Mouse (Mus musculus): ENCODE results near the gene Oaz1. TPM values are rescaled to one million over a fixed set of nuclear protein-coding genes. Genes with fewer than 3 reads are reported as not detected.

Gene Oaz1
- polyA plus RNA-seq, 1 experiment from 2014 or later: 2,053 TPM

DNA sequence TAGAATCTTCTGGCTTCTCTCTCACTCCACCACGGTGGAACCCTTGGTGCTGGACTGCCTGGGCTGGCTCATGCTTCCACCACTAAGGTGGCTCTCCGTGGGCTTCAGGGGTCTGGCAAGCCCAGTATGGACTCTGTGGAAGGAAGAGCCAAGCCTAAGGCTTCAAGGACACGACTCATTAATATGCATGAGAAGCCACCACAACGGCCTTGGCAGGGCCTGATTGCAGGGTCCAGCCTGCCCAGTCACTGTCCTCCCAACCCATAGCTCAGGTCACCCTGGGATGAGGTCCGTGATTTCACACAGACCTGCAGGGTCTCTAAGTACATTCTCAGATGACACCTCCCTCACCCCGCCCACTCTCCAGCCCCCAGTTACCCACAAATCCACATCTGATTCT is 13.4 kb downstream of the Oaz1 start:
- Histone ChIP-seq H3K4me2 (no peak overlapping the region), H3K9me3 (no peaks in the 10 kb centered on the region), H3K36me3 (no peaks in the 10 kb centered on the region), H3K4me3 (no peak overlapping the region), H3K27ac (replicated peaks) (no peak overlapping the region), H3K9ac (no peak overlapping the region), H3K27me3 (replicated peaks) (peaks cover 90% of the 10 kb centered on the region), H3K4me1 (peaks cover 44% of the 10 kb centered on the region)
- 58% methylated on average over 6 of the region's 6 CpGs for WGBS
- no peak for ATAC-seq (ENCODE audit: extremely low read depth, insufficient number of reproducible peaks, low FRiP score, low TSS enrichment)

DNA sequence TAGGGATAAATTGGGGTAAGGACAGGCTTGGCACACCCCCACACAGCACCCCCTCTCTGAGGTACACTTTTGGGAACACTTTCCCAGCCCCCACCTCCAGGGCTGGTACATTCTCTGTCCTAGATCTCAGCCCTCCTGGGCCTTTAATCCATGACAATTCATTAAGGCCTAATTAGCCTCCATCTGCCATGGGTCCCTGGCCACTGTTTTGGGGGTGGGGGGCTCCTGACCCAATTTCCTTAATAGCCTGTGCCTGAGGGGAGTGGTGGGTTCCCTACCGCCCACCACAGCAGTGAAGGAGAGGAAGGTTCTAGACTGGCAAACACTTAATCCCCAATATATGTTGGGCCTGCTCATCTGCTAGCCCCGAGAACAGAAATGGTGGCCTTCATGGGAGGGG is 15.2 kb downstream of the Oaz1 start:
- Histone ChIP-seq H3K4me3 (no peak overlapping the region), H3K4me1 (peaks cover 39% of the 10 kb centered on the region), H3K9ac (no peak overlapping the region), H3K27ac (replicated peaks) (no peak overlapping the region), H3K27me3 (replicated peaks) (peaks cover 90% of the 10 kb centered on the region), H3K36me3 (no peaks in the 10 kb centered on the region), H3K9me3 (no peaks in the 10 kb centered on the region), H3K4me2 (no peak overlapping the region)
- 63% methylated on average over 2 of the region's 2 CpGs for WGBS
- no peak for ATAC-seq (ENCODE audit: extremely low read depth, insufficient number of reproducible peaks, low FRiP score, low TSS enrichment)

DNA sequence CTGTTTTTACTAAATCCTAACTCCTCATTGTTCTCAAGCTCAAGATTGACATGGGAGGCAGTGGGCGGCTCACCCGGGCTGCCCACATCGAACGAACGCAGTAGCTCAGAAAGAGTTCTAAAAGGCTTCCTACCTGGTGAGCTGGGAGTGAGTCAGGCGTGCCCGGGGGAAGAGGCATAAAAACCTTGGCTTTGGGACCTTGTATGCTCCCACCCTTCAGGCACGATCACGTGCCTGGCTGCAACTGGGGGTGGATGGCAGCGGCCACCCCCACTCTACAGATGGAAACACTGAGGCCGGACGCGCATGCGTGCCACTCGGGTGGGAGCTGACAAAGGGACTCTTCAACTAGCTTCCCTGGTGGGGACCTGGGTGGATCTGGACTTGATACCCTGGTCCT is 15.9 kb downstream of the Oaz1 start:
- Histone ChIP-seq H3K27me3 (replicated peaks) (peaks cover 85% of the 10 kb centered on the region), H3K4me2 (no peak overlapping the region), H3K27ac (replicated peaks) (no peak overlapping the region), H3K36me3 (no peaks in the 10 kb centered on the region), H3K9ac (no peak overlapping the region), H3K9me3 (no peaks in the 10 kb centered on the region), H3K4me3 (no peak overlapping the region), H3K4me1 (peaks cover 32% of the 10 kb centered on the region)
- ATAC-seq (ENCODE audit: extremely low read depth, insufficient number of reproducible peaks, low FRiP score, low TSS enrichment): no peak
- WGBS: 75% methylated on average over 15 of the region's 15 CpGs

DNA sequence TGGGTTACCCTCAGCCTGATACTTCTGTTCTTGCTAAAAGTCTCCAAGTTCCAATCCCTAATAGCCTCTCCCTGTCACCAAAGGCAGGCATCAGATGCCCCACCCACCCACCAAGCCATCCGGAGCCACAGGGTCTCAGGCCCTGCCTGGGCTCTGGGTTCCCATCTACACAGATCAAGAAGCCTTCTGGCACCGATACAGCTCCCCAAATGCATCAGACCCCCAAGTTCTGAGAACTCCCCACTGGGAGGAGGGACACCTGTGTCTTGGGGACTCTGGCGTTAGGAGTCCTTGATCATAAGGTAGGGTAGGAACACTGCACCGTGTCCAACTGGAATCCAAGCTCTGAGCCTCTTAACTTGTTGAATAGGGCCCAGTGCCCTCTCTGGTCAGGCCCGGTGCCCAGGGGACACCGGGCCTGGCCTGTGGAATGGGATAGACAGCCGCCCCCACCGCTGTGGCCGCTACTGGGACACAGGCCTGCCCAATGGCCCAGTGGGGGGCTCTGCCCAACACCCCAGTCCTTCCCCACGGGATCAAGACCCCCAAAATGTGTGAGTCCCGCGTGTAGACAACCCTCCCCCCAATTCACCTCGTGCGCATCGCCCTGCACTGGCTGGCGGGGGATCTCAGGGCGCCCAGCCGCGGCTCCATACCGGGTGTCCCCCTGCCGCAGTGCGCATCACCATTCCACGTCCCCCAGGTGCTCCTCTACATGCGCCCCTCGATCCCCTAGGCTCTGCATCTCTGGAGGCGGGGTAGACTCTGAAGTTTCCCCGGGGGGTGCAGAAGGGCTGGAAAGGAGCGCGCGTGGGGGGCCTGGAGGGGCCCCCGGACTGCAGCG is 16.9 kb downstream of the Oaz1 start:
- Histone ChIP-seq H3K4me3 (peak overlapping the region; percentile 53), H3K4me2 (peak overlapping the region; percentile 76), H3K36me3 (no peaks in the 10 kb centered on the region), H3K9ac (peak overlapping the region; percentile 77), H3K4me1 (peaks cover 25% of the 10 kb centered on the region), H3K27me3 (replicated peaks) (peaks cover 75% of the 10 kb centered on the region), H3K27ac (replicated peaks) (no peak overlapping the region), H3K9me3 (no peaks in the 10 kb centered on the region)
- 10% methylated on average over 32 of the region's 32 CpGs for WGBS
- no peak for ATAC-seq (ENCODE audit: extremely low read depth, insufficient number of reproducible peaks, low FRiP score, low TSS enrichment)

DNA sequence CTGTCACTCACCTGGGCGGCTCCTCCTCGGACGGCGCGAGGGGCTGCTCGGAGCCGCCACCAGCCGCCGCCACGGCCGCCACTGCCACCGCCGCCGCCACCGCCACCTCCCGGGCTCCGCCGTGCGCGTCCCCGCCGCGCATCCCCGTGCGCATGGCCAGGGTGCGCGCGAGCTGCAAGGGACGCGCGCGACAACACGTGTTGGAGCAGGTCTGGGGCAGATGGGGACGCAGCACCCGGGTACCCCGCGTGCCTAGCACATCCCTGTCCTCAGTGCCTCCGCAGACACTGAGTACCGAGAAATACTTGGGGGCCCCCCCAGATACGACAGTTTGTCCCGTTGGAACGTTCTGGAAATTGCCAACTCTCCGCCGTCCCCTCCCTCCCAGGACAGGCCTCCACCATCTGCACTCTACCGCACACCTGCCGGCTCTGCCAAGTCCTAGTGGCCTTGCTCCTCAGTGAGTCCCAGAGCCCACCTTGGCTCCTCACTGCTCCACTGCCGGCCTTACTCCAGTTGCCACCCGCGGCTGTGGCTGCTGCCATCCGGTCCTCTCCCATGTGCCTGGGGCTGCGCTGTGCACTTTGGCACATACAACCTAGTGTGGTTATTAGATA is 17.6 kb downstream of the Oaz1 start, which contains the start of gene Lingo3:
Gene Lingo3 (minus strand): TSS at position 109 of the 617 bp plus-strand sequence.
- ATAC-seq (ENCODE audit: extremely low read depth, insufficient number of reproducible peaks, low FRiP score, low TSS enrichment): no peak
- peak within 1 kb of the TSS; percentile 53 for H3K4me3 ChIP-seq
- no peak within 1 kb of the TSS for H3K27ac ChIP-seq (replicated peaks)
- peaks cover 29% of the 10 kb centered on the region for H3K4me1 ChIP-seq
- H3K4me2 ChIP-seq: peak within 1 kb of the TSS; percentile 76
- no peaks in the 10 kb centered on the region for H3K9me3 ChIP-seq
- H3K27me3 ChIP-seq (replicated peaks): peaks cover 75% of the 10 kb centered on the region
- H3K36me3 ChIP-seq: no peaks in the 10 kb centered on the region
- WGBS: 6% methylated on average over 35 of the region's 51 CpGs
- H3K9ac ChIP-seq: peak within 1 kb of the TSS; percentile 77

DNA sequence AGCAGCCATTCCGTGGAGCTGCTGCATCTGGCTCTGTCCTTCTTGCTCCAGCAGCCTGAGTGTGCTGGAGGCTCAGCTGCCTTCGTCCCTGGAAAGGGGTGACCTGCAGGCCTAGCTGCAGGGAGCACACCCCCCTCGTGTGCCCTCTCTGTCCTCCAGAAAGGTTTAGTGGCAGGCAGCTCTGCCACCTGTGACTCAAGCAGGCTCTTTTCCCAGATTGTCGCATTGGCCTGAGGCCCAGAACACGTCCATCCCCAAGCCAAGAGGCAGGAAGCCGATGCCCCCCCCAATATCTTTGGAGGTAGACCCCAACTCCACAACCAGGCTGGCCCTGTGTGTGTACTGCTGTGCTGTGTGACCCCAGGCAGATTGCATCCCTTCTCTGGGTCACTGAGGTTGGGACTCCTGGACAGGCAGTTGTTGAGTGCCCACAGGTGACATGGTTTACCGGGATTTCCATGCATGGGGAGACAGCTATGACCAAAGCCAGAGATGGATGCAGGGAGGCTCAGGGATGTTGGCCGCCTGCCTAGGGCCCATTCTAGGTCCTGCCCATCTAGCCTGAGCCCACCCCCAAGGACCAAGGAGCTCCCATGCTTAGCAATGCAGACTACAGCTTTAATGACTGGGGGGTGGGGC is 18.7 kb downstream of the Oaz1 start:
- ATAC-seq (ENCODE audit: extremely low read depth, insufficient number of reproducible peaks, low FRiP score, low TSS enrichment): no peak
- Histone ChIP-seq H3K27me3 (replicated peaks) (peaks cover 67% of the 10 kb centered on the region), H3K36me3 (no peaks in the 10 kb centered on the region), H3K4me3 (no peak overlapping the region), H3K4me1 (peaks cover 35% of the 10 kb centered on the region), H3K9ac (peak overlapping the region; percentile 47; the same call in 1 of the 2 replicates), H3K27ac (replicated peaks) (no peak overlapping the region), H3K9me3 (no peaks in the 10 kb centered on the region), H3K4me2 (no peak overlapping the region)
- whole genome bisulfite sequencing: 43% methylated on average over 8 of the region's 8 CpGs

DNA sequence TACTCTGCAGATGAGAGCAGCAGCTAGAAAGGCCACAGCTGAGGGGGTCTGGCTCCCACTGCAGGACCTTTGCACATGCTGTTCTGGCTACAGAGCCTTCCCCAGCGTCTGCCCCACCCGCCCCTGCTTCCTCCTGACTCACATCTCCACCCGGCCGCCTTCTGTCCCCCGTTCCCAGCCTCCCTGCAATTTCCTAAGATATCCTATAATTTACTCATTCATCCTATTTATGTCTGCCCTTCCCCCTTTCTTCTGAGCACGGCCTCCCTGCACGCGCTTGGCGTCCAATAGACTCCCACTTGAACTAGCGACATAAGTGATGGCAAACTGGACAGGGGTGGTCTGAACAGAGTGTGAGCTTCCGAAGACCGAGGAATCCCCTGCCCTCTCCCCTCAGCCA is 19.3 kb downstream of the Oaz1 start:
- Histone ChIP-seq H3K36me3 (peaks cover 5% of the 10 kb centered on the region; the same call in 1 of the 2 replicates), H3K27ac (replicated peaks) (no peak overlapping the region), H3K27me3 (replicated peaks) (peaks cover 61% of the 10 kb centered on the region), H3K9me3 (no peaks in the 10 kb centered on the region), H3K4me3 (no peak overlapping the region), H3K4me1 (peaks cover 35% of the 10 kb centered on the region), H3K4me2 (no peak overlapping the region), H3K9ac (no peak overlapping the region)
- no peak for ATAC-seq (ENCODE audit: extremely low read depth, insufficient number of reproducible peaks, low FRiP score, low TSS enrichment)
- 73% methylated on average over 12 of the region's 12 CpGs for whole genome bisulfite sequencing

DNA sequence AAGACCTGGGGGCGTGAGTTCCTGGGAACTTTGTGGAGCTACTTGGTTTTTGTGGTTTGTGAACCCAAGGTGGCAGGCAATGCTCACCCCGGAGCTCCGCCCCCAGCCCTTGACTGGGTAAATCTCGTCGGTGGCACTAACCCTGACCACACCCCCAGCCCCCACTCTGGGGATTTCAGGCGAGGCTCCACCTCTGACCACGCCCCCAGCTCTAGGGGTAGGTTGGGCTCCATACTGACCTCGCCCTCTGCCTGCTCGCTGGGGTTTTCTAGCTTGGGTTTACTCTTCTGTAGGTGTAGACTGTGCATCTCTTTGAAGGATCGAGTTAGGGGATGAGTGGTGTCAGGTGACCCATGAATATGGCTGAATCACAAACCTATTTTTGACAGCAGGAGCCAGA is 22.1 kb downstream of the Oaz1 start:
- Histone ChIP-seq H3K4me2 (no peak overlapping the region), H3K27ac (replicated peaks) (no peak overlapping the region), H3K4me3 (no peak overlapping the region), H3K4me1 (peaks cover 35% of the 10 kb centered on the region), H3K36me3 (peaks cover 31% of the 10 kb centered on the region), H3K9ac (no peak overlapping the region), H3K9me3 (no peaks in the 10 kb centered on the region), H3K27me3 (replicated peaks) (peaks cover 33% of the 10 kb centered on the region)
- WGBS: 10% methylated on average over 10 of the region's 10 CpGs
- peak; percentile 56 for ATAC-seq (ENCODE audit: extremely low read depth, insufficient number of reproducible peaks, low FRiP score, low TSS enrichment)

DNA sequence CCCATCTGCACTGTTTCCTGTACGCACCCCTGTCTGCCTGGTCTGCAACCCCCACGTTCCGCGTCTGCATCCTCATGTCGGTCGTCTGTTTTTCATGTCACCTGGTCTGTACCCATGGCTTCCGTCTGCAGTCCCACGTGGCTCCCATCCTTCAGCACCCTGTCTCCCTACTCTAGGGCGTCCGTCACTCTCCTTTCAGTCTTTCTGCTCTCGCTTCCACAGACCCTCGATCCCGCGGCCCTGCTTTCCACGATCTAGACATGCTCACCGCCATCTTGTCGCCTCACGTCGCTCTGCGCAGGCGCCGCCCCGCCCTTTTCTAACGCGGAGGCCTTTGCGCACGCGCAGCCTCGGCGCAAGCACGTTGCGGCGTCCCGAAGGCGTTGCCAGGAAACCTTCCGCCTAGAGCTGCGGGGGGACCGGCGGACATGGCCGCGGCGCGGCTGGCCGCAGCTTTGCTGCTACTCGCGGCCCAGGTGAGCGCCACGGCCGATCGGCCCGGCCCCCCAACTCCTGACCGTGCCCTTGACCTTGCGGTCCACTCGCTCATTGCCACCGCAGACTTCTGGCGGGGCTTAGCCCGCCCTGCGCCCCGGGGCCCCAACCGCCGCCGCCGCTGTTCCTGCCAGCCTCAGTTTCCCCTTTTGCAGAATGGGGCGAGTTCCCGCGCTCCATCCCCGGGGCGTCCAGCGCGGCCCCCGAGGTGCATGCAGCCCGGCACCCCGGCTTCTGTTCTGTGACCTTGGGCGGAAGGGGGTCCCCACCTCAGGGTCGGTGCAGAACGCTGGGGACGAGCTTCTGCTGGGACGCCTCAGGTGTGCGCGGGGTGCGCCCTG is 28.7 kb downstream of the Oaz1 start, which contains the start of the genes Lsm7 and Sppl2b:
Gene Lsm7 (minus strand): TSS at position 297 of the 836 bp plus-strand sequence.
Gene Sppl2b (plus strand): TSS at position 363 of the 836 bp plus-strand sequence.
- no peaks in the 10 kb centered on the region for H3K27me3 ChIP-seq (replicated peaks)
- H3K4me1 ChIP-seq: peaks cover 32% of the 10 kb centered on the region
- WGBS: under 1% methylated on average over 81 of the region's 81 CpGs
- H3K4me2 ChIP-seq: peak within 1 kb of the TSS; percentile 99
- peak within 1 kb of the TSS; percentile 99 for H3K4me3 ChIP-seq
- peak within 1 kb of the TSS; percentile 71 for H3K27ac ChIP-seq (replicated peaks)
- peaks cover 32% of the 10 kb centered on the region for H3K36me3 ChIP-seq
- no peaks in the 10 kb centered on the region for H3K9me3 ChIP-seq
- peak; percentile 71; the same call in 1 of the 2 replicates for ATAC-seq (ENCODE audit: extremely low read depth, insufficient number of reproducible peaks, low FRiP score, low TSS enrichment)
- peak within 1 kb of the TSS; percentile 96 for H3K9ac ChIP-seq

DNA sequence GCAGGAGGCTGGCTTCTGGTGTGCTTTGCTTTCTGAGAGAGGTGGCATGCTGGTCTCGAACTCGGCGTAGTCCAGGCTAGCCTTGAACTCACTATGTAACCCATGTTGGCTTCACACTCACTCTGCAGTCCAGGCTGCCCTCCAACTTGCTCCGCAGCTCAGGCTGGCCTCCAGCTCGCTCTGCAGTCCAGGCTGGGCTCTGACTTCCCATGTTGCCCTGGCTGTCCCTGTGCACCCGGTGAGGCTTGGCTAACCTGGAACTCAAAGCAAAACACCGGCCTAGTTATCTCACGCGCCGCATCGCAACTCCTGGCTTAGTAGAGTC is 29.3 kb downstream of the Oaz1 start:
- H3K36me3 ChIP-seq: peaks cover 27% of the 10 kb centered on the region
- peak overlapping the region; percentile 99 for H3K4me3 ChIP-seq
- peak overlapping the region; percentile 99 for H3K4me2 ChIP-seq
- H3K27me3 ChIP-seq (replicated peaks): no peaks in the 10 kb centered on the region
- peaks cover 32% of the 10 kb centered on the region for H3K4me1 ChIP-seq
- ATAC-seq (ENCODE audit: extremely low read depth, insufficient number of reproducible peaks, low FRiP score, low TSS enrichment): no peak; the same call in 1 of the 2 replicates
- H3K9me3 ChIP-seq: no peaks in the 10 kb centered on the region
- WGBS: 23% methylated on average over 11 of the region's 11 CpGs
- H3K27ac ChIP-seq (replicated peaks): peak overlapping the region; percentile 71
- peak overlapping the region; percentile 96 for H3K9ac ChIP-seq

Measured in heart, embryonic 13.5 days (tissue).